Mouse (Mus musculus) megakaryocyte, embryonic 14.5 days (primary cell): ENCODE results near the gene Ppp1r1c. TPM values are rescaled to one million over a fixed set of nuclear protein-coding genes. Genes with fewer than 3 reads are reported as not detected.

Experiments used
- H3K27me3 ChIP-seq: replicated peaks from 2 replicates; pipeline ENCODE3; 2012; ENCODE audit warnings: inconsistent platforms
- H3K36me3 ChIP-seq: replicated peaks from 2 replicates; pipeline ENCODE3; 2012; ENCODE audit warnings: low read length, inconsistent platforms, mixed read lengths
- H3K4me1 ChIP-seq: 2 replicates; pipeline ENCODE4 v1.6.1; 2012; ENCODE audit warnings: inconsistent platforms
- H3K4me3 ChIP-seq: replicated peaks from 2 replicates; pipeline ENCODE3; 2012; ENCODE audit warnings: moderate library complexity, mild to moderate bottlenecking, inconsistent platforms
- H3K9me3 ChIP-seq: 2 replicates; pipeline ENCODE4 v1.6.1; 2012; ENCODE audit warnings: inconsistent platforms
- FLI1 ChIP-seq: IDR thresholded peaks from 2 replicates; pipeline ENCODE4 v1.6.1; 2012; ENCODE audit warnings: low read length, inconsistent platforms, mixed read lengths
- GATA1 ChIP-seq: IDR thresholded peaks from 3 replicates; pipeline ENCODE4 v1.6.1; 2012; ENCODE audit warnings: mixed read lengths, low read length, inconsistent platforms, borderline replicate concordance
- polyA plus RNA-seq: library from polyadenylated mRNA; stranded (reverse); fragments of >175 nt; gene quantifications from 2 replicates; pipeline ENCODE4 v1.2.3, GENCODE M21; 2012; ENCODE audit warnings: low replicate concordance; ENCODE audit not compliant: insufficient read depth

Gene Ppp1r1c
- polyA plus RNA-seq, 1 experiment, result not detected

DNA sequence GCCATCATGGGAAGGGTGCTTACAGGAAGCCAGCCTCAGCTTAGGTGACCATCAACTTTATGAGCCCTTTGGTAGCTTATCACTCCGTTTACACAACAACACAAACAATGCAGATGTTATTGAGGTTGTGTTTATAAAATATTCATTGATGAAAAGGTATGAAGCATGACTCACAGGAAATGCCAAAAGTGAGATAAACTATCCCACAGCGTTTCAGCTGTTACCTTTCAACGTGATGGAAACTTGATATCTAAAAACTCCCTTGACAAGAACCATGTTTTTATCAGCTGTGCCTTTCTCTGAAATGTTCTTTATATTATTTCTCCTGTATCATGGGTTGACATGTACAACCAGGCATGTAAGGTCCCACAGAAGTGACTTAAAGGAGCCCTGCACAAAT, 16.7 kb upstream of the Ppp1r1c start:
- Histone ChIP-seq H3K4me3 (no peak overlapping the region), H3K27me3 (no peaks in the 10 kb centered on the region), H3K4me1 (peaks cover 12% of the 10 kb centered on the region), H3K9me3 (no peaks in the 10 kb centered on the region), H3K36me3 (no peaks in the 10 kb centered on the region)
- TF ChIP-seq FLI1 (no peak), GATA1 (no peak)

DNA sequence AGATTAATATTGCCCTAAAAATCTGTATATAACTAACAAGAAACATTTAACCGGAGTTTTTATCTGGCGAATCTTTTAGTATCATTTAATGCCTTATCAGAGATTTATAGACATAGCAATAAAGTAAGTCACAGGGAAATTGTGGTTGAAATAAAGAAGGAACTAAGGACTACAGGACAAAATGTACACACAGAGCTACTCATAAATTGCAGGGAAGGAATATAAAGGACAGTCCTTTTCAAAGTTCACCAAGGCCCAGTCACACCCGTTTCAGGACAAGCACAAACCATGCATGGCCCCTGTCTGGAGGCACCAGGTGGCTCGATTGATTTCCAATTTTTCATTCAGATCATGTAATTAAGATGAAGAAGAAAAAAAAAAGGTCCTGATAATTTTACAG, 12.4 kb upstream of the Ppp1r1c start:
- H3K27me3 ChIP-seq, result no peaks in the 10 kb centered on the region
- H3K9me3 ChIP-seq, result no peaks in the 10 kb centered on the region
- no peak overlapping the region for H3K4me3 ChIP-seq
- peaks cover 29% of the 10 kb centered on the region for H3K4me1 ChIP-seq
- H3K36me3 ChIP-seq, result no peaks in the 10 kb centered on the region
- no peak for TF ChIP-seq GATA1

DNA sequence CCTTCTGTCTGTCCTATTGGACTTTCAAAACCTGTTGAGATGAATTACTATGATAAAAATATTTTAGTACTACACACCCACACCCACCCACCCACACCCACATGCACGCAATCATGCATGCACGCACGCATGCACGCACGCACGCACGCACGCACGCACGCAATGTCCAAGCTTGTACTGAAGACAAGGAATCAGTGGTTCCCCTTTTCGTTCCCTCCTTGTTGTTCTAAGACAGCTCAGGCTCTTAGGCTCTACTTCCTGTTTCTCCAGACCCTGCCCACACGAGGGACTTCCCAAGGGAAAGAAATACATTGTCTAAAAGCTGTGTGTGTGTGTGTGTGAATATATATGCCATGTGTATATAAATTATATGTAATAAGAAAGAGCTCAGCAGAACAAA, 11.6 kb upstream of the Ppp1r1c start:
- no peaks in the 10 kb centered on the region for H3K27me3 ChIP-seq
- no peaks in the 10 kb centered on the region for H3K9me3 ChIP-seq
- H3K36me3 ChIP-seq, result no peaks in the 10 kb centered on the region
- H3K4me1 ChIP-seq, result peaks cover 35% of the 10 kb centered on the region
- H3K4me3 ChIP-seq, result no peak overlapping the region
- no peak for TF ChIP-seq FLI1
- no peak for TF ChIP-seq GATA1

DNA sequence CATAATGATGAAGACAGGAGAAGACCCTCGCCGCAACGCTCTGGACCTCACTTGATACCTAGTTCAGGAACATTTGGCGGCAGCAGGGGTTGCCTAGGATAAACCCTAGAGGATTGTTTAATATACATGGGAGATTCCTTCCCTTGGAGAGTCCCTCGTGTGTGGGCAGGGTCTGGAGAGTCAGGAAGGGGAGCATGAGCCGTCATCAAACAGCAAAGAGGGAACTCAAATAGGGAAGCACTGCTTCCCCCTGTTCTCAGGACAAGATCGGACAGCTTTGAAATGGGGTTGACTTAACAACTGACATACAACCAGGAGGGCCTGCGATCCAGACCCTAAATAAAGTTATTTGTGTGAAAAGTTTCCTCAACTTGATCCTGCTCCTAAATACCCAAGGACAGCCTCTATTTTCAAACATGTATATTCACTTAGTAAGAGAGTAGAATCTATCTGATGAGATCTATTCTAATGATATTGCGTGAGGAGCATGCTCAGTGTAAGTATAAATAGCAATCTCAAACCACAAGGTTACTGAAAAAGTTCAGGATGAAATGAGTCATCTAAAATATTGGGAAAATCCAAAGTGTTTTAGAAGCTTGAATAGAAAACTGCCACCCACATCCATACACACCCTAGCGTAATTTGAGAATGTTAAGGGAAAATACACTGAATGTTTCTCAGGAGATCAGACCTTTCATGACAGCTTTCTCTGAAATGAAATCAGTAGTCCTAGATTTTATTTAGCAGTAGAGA, 10.9 kb upstream of the Ppp1r1c start:
- Histone ChIP-seq H3K9me3 (no peaks in the 10 kb centered on the region), H3K4me3 (no peak overlapping the region), H3K27me3 (no peaks in the 10 kb centered on the region), H3K4me1 (peaks cover 43% of the 10 kb centered on the region), H3K36me3 (no peaks in the 10 kb centered on the region)
- TF ChIP-seq GATA1 (no peak), FLI1 (no peak)

DNA sequence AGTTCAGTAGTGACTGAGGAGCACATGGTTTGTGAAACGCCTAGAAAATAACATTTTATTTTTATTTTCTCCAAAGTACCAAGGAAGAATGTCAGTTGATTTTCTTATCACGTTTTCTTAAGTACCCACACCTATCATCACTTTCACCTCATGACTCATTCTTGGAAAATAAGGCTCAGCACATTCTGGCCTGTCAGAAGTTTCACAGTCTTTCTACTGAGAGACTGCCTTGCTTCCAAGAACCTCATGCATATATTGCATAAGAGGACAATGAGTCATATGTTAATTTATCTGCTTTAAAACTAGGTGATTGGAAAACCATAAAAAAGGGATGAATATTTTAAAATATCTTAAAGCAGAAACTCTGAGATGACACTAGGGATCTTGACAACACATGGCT, 9.4 kb upstream of the Ppp1r1c start:
- Histone ChIP-seq H3K4me1 (peaks cover 50% of the 10 kb centered on the region), H3K9me3 (no peaks in the 10 kb centered on the region), H3K27me3 (no peaks in the 10 kb centered on the region), H3K4me3 (no peak overlapping the region), H3K36me3 (no peaks in the 10 kb centered on the region)
- TF ChIP-seq FLI1 (no peak), GATA1 (no peak)

DNA sequence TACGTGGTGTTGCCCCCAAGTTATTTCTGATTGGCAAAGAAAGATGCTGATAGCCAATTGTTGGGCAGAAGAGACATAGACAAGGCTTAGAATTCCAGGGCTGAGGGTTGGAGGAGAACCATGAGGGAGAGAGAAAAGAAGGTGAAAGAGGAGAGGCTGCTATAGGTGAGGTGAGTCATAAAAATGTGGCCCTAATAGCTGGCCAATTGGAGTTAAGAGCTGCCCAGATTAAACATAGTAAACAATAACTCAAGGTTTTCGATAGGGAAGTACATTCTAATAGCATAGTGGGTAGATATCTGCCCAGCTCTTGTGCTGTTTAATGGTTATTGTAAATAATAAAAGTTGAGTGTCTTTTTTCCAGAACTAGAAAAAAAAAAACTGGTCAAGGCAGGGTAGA, 2.8 kb upstream of the Ppp1r1c start:
- Histone ChIP-seq H3K4me1 (peaks cover 30% of the 10 kb centered on the region), H3K4me3 (no peak overlapping the region), H3K9me3 (no peaks in the 10 kb centered on the region), H3K36me3 (no peaks in the 10 kb centered on the region), H3K27me3 (no peaks in the 10 kb centered on the region)
- no peak for TF ChIP-seq FLI1
- no peak for TF ChIP-seq GATA1

DNA sequence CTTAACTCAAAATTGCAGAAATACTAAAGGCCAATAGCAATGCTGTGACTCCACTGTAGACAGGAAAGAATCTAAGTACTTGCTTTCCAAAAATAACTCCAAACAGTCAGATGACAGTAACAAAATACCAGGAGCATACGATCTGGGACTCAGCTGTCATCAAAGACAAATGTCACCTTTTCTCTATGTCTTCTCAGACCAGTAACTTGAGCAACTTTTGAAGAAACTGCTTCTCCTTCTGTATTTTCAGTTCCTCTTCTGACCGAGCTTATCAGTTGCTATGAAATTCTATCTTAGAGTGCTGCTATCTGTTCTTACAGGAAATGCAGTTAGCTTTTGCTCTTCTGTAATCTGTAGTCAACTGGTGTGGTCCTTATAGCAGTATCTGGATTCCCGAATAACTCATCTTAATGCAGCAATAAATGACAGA, 6.1 kb downstream of the Ppp1r1c start:
- no peaks in the 10 kb centered on the region for H3K36me3 ChIP-seq
- H3K27me3 ChIP-seq, result no peaks in the 10 kb centered on the region
- H3K9me3 ChIP-seq, result no peaks in the 10 kb centered on the region
- no peak overlapping the region for H3K4me3 ChIP-seq
- no peak for TF ChIP-seq FLI1
- H3K4me1 ChIP-seq, result peaks cover 19% of the 10 kb centered on the region; the same call in 1 of the 2 replicates

DNA sequence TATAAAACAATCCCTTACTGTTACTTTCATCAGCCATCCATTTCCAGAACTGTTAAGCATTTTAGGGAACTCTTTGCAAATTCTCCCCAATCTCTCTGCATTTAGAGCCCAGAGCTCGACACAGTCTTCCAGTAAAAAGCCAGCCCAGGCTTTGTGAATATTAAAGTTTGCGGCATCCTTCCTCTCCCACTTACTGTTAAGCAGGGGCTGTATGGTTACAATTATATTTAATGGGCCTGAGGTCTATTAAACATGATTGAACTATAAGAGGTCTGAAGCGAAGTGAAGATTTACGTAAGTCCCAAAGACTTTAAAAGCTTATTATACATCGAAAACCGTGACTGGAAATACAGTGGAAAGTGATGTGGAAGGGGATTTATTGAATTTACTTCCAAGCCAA, 7.2 kb downstream of the Ppp1r1c start:
- TF ChIP-seq GATA1 (no peak), FLI1 (no peak)
- no peaks in the 10 kb centered on the region for H3K27me3 ChIP-seq
- no peak overlapping the region for H3K4me3 ChIP-seq
- H3K36me3 ChIP-seq, result no peaks in the 10 kb centered on the region
- no peaks in the 10 kb centered on the region for H3K9me3 ChIP-seq
- peaks cover 14% of the 10 kb centered on the region; the same call in 1 of the 2 replicates for H3K4me1 ChIP-seq

DNA sequence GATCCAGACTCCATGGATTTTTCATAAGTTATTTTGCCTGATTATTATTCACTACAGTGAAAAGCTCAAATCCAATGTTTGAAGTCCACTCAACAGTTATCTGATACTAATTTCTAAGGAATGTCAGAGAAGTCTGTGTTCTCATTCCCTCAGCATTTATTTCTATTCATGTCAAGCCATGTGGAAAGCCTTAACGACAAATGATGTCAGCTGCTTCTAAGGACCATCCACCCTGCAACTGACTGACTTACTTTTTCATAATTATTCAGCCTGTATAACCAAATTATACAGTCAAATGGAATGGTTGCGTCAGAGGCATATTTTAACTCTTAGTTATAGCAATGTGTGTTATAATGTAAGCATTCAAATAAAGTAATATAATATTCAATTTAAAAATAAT, 8.3 kb downstream of the Ppp1r1c start:
- no peak overlapping the region for H3K4me3 ChIP-seq
- H3K27me3 ChIP-seq, result no peaks in the 10 kb centered on the region
- no peaks in the 10 kb centered on the region for H3K9me3 ChIP-seq
- no peak for TF ChIP-seq FLI1
- no peaks in the 10 kb centered on the region for H3K36me3 ChIP-seq
- peaks cover 9% of the 10 kb centered on the region; the same call in 1 of the 2 replicates for H3K4me1 ChIP-seq

DNA sequence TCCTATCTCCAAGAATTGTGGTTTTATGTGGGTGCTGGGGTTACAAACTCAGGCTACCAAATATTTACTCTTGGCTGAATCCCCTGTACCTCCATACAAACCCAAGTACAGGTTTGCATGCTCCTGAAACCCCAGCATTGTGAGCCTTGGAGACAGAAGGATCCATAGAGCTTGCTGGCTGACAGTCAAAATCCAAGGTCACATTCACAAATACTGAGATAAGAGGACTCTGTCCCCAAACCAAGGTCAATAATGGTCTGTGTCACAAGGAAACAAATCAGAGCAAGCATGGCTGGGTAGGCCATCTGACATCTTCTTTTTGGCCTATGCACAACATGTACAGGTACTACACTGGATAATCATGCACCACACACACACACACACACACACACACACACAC, 10.3 kb downstream of the Ppp1r1c start:
- Histone ChIP-seq H3K9me3 (no peaks in the 10 kb centered on the region), H3K4me3 (no peak overlapping the region), H3K4me1 (peaks cover 9% of the 10 kb centered on the region; the same call in 1 of the 2 replicates), H3K36me3 (no peaks in the 10 kb centered on the region), H3K27me3 (no peaks in the 10 kb centered on the region)
- TF ChIP-seq FLI1 (no peak), GATA1 (no peak)

DNA sequence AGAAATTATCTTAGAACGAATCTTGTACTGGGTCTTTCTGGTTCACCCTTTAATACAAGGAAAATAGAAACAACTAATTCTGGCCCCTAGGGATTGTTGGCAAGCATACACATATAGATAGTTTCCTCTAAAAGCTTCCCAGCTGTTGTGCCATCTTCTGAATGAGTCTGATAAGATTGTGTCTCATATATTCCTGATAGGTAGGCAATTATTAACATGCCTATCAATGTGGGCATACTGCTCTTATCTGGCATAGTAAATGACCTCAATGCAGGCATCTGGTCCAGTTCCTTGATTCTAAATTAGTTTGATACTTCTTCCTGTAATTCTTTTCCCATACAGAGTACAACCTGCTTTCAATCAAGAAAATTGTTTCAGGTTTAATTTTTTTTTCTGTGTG, 14.8 kb downstream of the Ppp1r1c start:
- no peak overlapping the region for H3K4me3 ChIP-seq
- H3K9me3 ChIP-seq, result no peaks in the 10 kb centered on the region
- peaks cover 6% of the 10 kb centered on the region for H3K4me1 ChIP-seq
- H3K27me3 ChIP-seq, result no peaks in the 10 kb centered on the region
- TF ChIP-seq GATA1 (no peak), FLI1 (no peak)
- H3K36me3 ChIP-seq, result no peaks in the 10 kb centered on the region
